Mouse (Mus musculus) liver, embryonic 14.5 days (tissue): ENCODE results near the gene Atp2b1.

Experiments used
- CTCF ChIP-seq: IDR thresholded peaks from 2 replicates; pipeline ENCODE4 v1.5.1; 2016; ENCODE audit warnings: antibody characterized with exemption, low read depth, control low read depth
- EP300 ChIP-seq: IDR thresholded peaks from 2 replicates; pipeline ENCODE4 v1.6.1; 2016; ENCODE audit warnings: antibody characterized with exemption, low read depth

- TF ChIP-seq EP300 (no peak), CTCF (no peak)
Observed at GRCm38 (mm10) chr10:98940137-98940536, 25.9 kb downstream of the Atp2b1 start.
